Mouse (Mus musculus): ENCODE results near the gene Six2.

The Six2 gene

DNA sequence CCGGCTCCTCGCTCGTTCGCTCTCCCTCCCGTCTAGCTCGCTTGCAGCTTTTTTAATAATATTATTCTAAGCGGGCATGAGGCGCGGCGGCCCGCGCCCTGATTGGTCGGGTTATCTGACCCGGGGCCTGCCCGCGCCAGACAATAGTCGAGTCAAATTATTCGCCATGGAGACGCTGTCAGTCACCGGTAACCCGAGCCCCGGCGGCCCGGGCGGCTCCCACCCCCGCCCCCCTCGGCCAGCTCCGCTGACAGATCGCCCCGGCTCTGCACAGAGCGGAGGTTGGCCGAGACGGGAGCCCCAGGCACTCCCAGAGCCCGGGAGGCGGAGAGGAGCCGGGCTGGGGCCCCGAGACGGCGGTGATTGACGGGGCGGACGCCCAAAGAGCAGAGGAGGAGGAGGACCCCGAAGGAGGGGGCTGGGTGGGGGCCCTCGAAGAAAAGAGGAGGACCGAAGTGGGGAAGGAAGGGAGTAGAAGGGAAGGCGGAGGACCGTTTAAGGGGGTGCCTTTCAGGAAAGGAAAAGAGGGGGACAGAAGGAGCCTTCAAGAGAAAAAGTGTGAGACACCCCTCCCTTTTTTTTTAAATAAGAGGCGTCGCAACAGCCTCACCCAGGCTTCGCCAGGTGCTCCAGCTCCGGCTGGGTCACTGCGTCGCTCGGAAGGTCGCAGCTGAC is at the start of gene Six2:
Gene Six2 (minus strand): TSS at position 39 of the 675 bp plus-strand sequence.
- in situ Hi-C loops (cut with MboI; ENCODE audit: low pct_unique_long_range_greater_than_20kb in 1 of 2, low sequenced_read_pairs in 2 of 2, unreplicated experiment in 1 of 2): loop anchor here in 1 of 2 experiments (5.0 kb wide), 1 partner anchor 76 kb away; the partner anchor contains the start of gene Six3

GRCm38 (mm10) chr17:85737090-85737780 is 49.2 kb upstream of the Six2 start:
- in situ Hi-C loops (cut with MboI; ENCODE audit: low pct_unique_long_range_greater_than_20kb in 1 of 2, low sequenced_read_pairs in 2 of 2, unreplicated experiment in 1 of 2): no loop called here

- in situ Hi-C loops (cut with MboI; ENCODE audit: low pct_unique_long_range_greater_than_20kb in 1 of 2, low sequenced_read_pairs in 2 of 2, unreplicated experiment in 1 of 2): no loop called here
Observed at GRCm38 (mm10) chr17:85731329-85731728, 43.3 kb upstream of the Six2 start.

DNA sequence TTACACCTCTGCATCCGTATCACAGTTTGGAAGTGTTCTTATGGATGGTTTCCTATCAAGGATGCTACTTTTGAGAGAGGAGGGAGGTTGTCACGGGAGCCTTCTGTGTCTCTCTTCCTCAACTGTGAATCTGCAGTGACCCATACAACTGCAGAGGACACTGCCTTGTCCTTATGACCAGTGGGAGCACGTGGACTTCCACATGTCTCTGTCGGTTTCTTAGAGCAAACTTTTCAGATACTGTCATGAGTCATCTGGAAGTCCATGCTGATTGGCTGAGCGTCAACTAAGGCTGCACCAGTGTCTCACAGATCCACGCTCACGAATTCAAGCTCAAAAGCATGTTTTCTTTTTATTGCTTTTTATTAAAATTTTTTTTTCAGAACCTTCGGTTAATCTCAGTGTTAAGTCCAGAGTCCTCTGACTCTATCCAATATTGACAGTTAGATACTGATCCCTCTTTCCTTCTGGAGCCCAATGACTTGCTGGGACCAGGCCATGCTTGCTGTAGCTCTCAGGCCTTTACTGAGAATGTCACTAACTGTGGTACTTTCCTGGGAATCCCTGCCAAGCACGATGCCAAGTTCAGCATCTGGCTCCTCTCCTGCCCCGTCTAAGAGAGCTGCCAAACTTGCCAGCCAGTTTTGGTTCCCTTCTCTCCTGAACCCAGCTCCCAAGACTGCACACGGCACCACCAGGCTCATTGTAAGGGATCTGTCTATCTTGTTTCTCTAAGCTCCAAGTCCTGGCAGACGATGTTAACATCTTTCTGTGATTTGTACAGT is 42.3 kb upstream of the Six2 start:
- in situ Hi-C loops (cut with MboI; ENCODE audit: low pct_unique_long_range_greater_than_20kb in 1 of 2, low sequenced_read_pairs in 2 of 2, unreplicated experiment in 1 of 2): no loop called here

DNA sequence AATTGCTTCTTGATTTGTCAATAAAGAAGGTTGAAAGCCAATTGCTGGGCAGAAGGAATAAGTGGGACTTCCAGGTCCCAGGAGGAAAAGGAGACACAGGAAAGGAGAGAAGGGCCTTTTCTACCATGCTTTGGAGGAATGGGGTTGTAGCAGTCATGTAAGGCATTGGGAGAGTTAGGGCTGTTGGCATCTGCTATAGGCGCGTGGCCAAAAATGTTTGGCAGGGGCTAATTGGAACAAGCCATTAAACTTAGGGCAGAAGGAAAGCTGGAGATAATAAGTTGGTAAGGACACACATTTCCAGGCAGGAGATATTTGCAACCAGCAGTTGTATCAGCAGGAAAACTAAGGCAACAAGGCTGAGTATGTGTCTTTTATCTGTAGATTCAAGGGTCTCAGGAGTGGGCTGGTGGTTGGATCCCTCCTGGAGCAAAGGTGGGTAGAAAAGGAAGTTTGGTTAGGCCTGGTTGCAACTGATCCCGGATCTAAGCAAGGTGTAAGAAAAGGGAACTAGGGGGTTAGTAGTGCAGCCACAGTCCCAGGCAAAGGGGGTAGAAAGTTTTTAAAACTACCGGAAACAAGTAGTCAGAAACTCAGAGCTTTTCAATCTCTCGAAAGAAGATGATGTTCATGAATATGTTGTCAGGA is 40.1 kb upstream of the Six2 start:
- in situ Hi-C loops (cut with MboI; ENCODE audit: low pct_unique_long_range_greater_than_20kb in 1 of 2, low sequenced_read_pairs in 2 of 2, unreplicated experiment in 1 of 2): no loop called here

- in situ Hi-C loops (cut with MboI; ENCODE audit: low pct_unique_long_range_greater_than_20kb in 1 of 2, low sequenced_read_pairs in 2 of 2, unreplicated experiment in 1 of 2): no loop called here
Observed at GRCm38 (mm10) chr17:85725988-85726387, 37.9 kb upstream of the Six2 start.

DNA sequence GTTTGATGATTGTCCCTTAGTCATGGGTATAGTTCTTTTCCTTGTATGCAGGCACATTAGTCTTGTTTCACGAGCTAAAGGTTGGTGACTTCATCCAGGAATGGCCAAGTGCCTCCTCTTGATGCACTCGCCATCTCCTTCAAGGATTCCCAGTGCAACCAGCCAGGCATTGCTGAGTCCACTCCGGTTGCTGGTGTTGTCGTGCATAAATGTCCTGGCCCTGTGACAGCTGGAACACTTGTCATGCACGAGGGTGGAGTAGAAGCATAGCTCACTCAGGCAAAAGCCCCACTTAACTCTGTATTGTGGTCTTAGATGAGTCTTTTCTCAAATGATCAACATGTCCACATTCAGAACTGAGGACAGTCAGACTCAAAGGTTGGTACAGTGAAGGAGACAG is 35.1 kb upstream of the Six2 start:
- in situ Hi-C loops (cut with MboI; ENCODE audit: low pct_unique_long_range_greater_than_20kb in 1 of 2, low sequenced_read_pairs in 2 of 2, unreplicated experiment in 1 of 2): no loop called here

DNA sequence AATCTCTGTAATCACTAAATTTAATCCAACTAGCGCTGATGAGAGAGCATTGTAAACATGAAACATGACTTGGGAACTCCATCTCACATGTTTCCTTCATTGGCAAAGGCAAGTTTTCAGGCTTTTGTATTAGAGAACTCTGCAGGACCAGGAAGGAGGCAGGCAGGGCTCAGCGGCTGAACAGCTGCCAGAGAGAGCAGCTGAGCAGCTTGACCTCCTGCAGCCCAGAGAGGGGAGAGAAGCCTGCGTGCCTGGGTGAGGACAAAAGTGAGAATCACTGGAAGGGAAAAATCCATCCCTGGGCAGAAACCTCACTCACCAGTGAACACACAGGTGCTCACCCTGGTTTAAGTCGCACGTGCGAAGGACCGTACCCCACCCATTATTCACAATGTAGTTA is 29.2 kb upstream of the Six2 start:
- in situ Hi-C loops (cut with MboI; ENCODE audit: low pct_unique_long_range_greater_than_20kb in 1 of 2, low sequenced_read_pairs in 2 of 2, unreplicated experiment in 1 of 2): no loop called here

DNA sequence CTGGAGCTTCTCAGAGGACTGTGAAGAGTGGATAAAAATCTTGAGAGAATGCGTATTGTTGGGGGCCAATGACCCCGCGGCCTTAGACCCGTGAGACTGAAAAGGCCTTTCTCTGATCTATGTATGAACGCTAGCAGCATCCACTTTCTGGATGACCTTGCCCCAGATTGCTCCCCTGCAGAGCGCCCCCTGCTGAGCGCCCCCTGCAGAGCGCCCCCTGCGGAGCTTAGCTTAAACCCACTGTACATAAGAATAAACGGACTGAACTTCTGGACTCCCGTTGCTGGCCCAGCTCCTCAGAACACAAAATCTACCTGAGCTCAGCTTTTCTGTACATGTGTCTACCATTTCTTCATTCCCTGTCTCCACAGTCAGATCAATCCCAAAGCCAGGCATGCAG is 27.7 kb upstream of the Six2 start:
- in situ Hi-C loops (cut with MboI; ENCODE audit: low pct_unique_long_range_greater_than_20kb in 1 of 2, low sequenced_read_pairs in 2 of 2, unreplicated experiment in 1 of 2): no loop called here

GRCm38 (mm10) chr17:85714370-85714769 is 26.3 kb upstream of the Six2 start:
- in situ Hi-C loops (cut with MboI; ENCODE audit: low pct_unique_long_range_greater_than_20kb in 1 of 2, low sequenced_read_pairs in 2 of 2, unreplicated experiment in 1 of 2): no loop called here

DNA sequence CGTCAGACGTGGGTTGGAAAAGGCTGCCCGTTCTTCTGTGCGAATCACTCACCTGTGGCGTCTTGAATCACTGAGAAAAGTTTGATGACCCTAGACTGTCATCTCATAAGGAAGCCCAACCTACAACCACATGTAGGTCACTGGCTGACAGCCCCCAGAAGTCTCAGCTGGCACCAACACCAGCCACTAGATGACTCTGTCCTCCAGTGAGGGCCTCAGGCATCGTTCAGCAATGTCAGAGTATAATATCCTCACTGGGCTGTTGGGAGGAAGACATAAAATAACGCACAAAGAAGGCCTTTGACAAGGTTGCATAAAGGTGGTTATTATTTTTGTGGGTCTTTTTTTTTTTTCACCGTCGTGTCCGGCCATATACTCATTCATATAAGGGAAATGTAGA is 24.8 kb upstream of the Six2 start:
- in situ Hi-C loops (cut with MboI; ENCODE audit: low pct_unique_long_range_greater_than_20kb in 1 of 2, low sequenced_read_pairs in 2 of 2, unreplicated experiment in 1 of 2): no loop called here

DNA sequence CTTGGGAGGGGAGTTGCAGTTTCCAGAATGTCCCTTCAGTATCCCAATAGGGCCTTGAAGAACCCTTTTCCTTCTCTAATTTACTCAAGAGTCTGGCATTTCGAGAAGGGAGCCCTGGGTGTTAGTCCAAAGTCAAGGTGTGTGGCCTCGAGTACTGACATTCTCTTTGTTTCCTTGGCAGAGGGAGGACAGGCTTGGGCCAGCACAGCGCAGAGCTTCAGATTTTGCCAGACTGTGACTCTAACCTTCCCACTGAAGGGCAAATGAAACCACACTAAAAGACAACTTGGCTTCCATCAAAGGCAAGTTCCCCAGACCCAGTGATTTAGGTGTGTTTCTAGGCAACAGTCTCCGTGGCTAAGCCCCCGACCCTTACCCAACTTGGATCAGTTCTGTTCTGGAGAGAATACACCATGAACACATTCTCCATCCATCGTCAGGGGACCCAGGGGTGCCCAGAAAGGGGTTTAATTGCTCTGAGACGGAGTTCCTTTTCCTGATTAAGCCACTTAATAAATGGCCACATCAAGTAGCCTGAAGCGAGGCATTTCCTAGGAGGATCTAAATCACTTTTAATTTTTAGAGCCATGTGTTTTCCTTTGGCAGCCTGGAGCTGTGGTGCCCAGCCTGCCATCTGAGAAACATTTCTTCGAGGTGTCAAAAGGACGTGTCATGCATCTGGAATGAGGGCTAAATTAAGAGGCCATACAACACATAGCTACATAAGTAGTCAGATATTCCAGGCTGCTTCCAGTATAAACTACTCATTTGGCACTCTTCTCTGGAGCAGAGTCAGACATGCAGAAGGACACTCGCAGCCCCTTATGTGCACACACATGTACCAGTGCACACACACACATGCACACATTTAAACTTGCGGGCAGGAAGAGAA is 16.5 kb upstream of the Six2 start:
- in situ Hi-C loops (cut with MboI; ENCODE audit: low pct_unique_long_range_greater_than_20kb in 1 of 2, low sequenced_read_pairs in 2 of 2, unreplicated experiment in 1 of 2): no loop called here

- in situ Hi-C loops (cut with MboI; ENCODE audit: low pct_unique_long_range_greater_than_20kb in 1 of 2, low sequenced_read_pairs in 2 of 2, unreplicated experiment in 1 of 2): no loop called here
Observed at GRCm38 (mm10) chr17:85700028-85700427, 12.0 kb upstream of the Six2 start.

DNA sequence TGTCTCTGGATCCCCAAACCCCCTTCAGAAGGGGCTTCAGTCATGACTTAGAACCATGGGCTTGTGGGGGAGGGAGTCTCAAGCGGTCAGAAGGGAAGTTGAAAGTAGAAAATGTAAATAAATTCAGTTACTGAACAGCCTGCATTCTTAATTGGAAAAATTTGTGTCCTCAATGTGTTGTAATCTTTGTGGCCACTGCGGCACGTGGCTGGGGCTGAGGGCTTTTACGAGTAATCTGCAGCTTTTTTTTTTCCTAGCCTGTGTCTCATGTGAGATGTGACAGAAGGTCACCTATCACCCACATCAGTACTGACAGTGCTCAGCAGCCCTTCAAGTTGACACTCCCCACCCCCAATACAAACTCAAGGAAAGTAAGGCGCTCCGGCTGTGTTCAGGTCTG is 10.6 kb upstream of the Six2 start:
- in situ Hi-C loops (cut with MboI; ENCODE audit: low pct_unique_long_range_greater_than_20kb in 1 of 2, low sequenced_read_pairs in 2 of 2, unreplicated experiment in 1 of 2): no loop called here

GRCm38 (mm10) chr17:85697976-85698375 is 9.9 kb upstream of the Six2 start:
- in situ Hi-C loops (cut with MboI; ENCODE audit: low pct_unique_long_range_greater_than_20kb in 1 of 2, low sequenced_read_pairs in 2 of 2, unreplicated experiment in 1 of 2): no loop called here

DNA sequence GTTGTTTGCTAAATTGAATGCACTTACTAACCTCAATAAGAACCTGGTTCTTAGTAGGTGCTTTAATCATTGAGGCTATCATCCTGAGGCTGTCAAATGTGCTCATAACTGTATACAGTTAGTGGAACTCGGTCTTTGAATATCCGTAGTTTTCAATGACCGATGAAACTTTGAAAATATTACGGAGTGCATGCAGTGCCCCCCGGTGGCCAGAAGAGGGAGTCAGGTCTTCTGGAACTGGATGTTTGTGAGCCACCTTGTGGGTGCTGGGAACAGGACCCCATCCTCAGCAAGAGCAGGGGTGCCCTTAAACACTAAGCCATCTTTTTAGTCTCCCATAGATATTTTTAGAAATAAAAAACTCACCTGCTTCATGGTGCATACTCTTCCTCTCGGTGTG is 6.4 kb upstream of the Six2 start:
- in situ Hi-C loops (cut with MboI; ENCODE audit: low pct_unique_long_range_greater_than_20kb in 1 of 2, low sequenced_read_pairs in 2 of 2, unreplicated experiment in 1 of 2): no loop called here

DNA sequence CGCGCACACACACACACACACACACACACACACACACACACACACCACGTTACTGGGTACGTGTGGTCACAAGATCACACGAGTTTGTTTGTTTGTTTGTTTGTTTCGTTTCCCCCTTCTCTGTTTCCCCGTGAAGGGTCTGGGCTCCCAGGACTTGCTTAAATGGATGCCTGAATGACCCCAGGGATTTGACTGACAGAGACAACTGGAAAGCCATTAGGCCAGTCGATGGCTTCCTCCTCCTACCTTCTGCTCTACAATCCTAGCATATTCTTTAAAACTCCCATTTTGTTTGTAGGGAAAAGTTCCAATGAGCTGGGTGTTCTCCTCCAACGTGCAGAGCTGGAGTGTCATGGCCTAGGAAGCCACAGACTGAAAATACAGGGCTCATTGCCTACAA is 5.0 kb upstream of the Six2 start:
- in situ Hi-C loops (cut with MboI; ENCODE audit: low pct_unique_long_range_greater_than_20kb in 1 of 2, low sequenced_read_pairs in 2 of 2, unreplicated experiment in 1 of 2): no loop called here

DNA sequence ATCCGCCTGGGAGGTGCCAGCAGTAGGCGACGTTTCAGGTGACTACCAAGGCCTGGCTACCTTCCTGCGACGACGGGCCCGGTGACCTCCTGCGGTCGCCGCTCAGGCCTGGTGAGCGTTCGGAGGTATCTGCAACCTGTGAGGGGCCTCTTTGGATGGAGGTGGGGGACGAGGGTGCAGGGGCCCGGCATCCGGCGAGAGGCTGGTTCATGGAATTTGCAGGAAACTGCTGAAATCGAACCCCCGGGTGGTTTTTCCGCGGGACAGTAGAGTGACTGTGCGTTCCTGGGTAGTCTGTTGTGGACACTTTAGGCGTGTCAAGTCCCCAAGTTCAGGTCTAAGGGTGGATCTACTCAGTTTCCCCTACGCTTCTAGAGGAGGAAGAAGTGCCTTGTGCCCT is 4.5 kb upstream of the Six2 start:
- in situ Hi-C loops (cut with MboI; ENCODE audit: low pct_unique_long_range_greater_than_20kb in 1 of 2, low sequenced_read_pairs in 2 of 2, unreplicated experiment in 1 of 2): no loop called here
